Mouse (Mus musculus) heart, postnatal 0 days (tissue): ENCODE results near the gene Dcaf6. TPM values are rescaled to one million over a fixed set of nuclear protein-coding genes. Genes with fewer than 3 reads are reported as not detected.
A peak's percentile ranks its signal among the peaks of the same experiment; 100 is the strongest.

ENCODE experiments used
- ATAC-seq: fragments of 200-750 bp; cut with Nextera tagmentation; 2 replicates; pipeline ENCODE4 v1.8.0; 2017; ENCODE audit warnings: low read depth, moderate number of reproducible peaks, moderate library complexity; ENCODE audit not compliant: insufficient read depth
- DNase-seq: peaks from one replicate; pipeline ENCODE4 v3.0.0-alpha.2; 2016; ENCODE audit warnings: low spot score
- H3K27ac ChIP-seq: fragments of 300-500 bp; sonication (generic); 2 replicates; pipeline ENCODE4 v1.5.1; 2014; ENCODE audit warnings: low read depth, mild to moderate bottlenecking
- H3K27me3 ChIP-seq: fragments of 300-500 bp; sonication (generic); 2 replicates; pipeline ENCODE4 v1.6.1; 2014; ENCODE audit warnings: low read length, mixed read lengths; ENCODE audit not compliant: control insufficient read depth, insufficient read depth
- H3K36me3 ChIP-seq: fragments of 300-500 bp; sonication (generic); replicated peaks from 2 replicates; pipeline ENCODE4 v1.6.1; 2014; ENCODE audit warnings: low read length, mixed read lengths; ENCODE audit not compliant: control insufficient read depth, insufficient read depth
- H3K4me1 ChIP-seq: fragments of 300-500 bp; sonication (generic); 2 replicates; pipeline ENCODE4 v1.6.1; 2014; ENCODE audit warnings: antibody characterized with exemption; ENCODE audit not compliant: control insufficient read depth, insufficient read depth
- H3K4me2 ChIP-seq: fragments of 300-500 bp; sonication (generic); 2 replicates; pipeline ENCODE4 v1.6.1; 2014; ENCODE audit warnings: low read depth, mild to moderate bottlenecking, low read length, moderate library complexity
- H3K4me3 ChIP-seq: fragments of 300-500 bp; sonication (generic); 2 replicates; pipeline ENCODE4 v1.5.1; 2014; ENCODE audit warnings: low read depth, low read length
- H3K9ac ChIP-seq: fragments of 300-500 bp; sonication (generic); replicated peaks from 2 replicates; pipeline ENCODE4 v1.6.1; 2014; ENCODE audit warnings: low read depth, low read length, mixed read lengths
- H3K9me3 ChIP-seq: fragments of 300-500 bp; sonication (generic); replicated peaks from 2 replicates; pipeline ENCODE4 v1.6.1; 2016; ENCODE audit warnings: low read length; ENCODE audit not compliant: control insufficient read depth
- CTCF ChIP-seq: IDR thresholded peaks from 2 replicates; pipeline ENCODE4 v1.5.1; 2016; ENCODE audit warnings: antibody characterized with exemption, control low read depth, low read depth
- EP300 ChIP-seq: IDR thresholded peaks from 2 replicates; pipeline ENCODE4 v1.6.1; 2016; ENCODE audit warnings: antibody characterized with exemption, low read depth
- WGBS: fragments of 180-500 bp; shearing (Covaris S2); extraction: QIAGEN DNeasy Blood & Tissue Kit; methylation state at CpG from one replicate; pipeline ENCODE4 v1.1.7; 2014; 5-methylcytosine and 5-hydroxymethylcytosine counted together
- polyA plus RNA-seq: library from polyadenylated mRNA; unstranded; fragments of >200 nt; fragmentation: Nextera tagmentation; extraction: Ambion mirVana; gene quantifications from 2 replicates; pipeline ENCODE4 v1.2.1, GENCODE M21; 2015
- total RNA-seq: library from RNA; depleted of rRNA; stranded (reverse); fragments of >200 nt; gene quantifications from 2 replicates; pipeline ENCODE4 v1.2.3, GENCODE M21; 2014; ENCODE audit warnings: low replicate concordance

The Dcaf6 gene
- total and polyA plus RNA-seq, 2 experiments from 2014 or later = 21.5 to 24.1 TPM

DNA sequence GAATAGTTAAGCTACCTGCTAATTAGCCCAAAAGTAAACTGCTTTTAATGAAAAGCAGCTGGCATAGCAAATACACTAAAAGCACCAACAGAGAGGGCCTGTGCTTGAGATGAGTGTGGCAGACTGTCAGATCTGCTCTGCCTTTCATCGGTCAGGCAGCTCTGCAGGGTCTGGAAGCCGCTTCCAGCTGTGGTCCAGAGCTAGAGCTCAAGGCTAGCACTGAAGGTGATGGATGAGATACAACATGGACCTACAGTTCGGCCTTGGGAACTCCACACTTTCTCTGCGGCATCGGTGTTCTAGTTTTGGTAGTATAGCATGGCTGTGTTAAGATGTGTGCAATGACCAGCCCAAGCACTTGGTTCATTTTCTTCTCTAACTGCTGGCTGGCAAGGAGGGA lies 132.4 kb downstream of the Dcaf6 start:
- ATAC-seq (no peak), DNase-seq (no peak)
- Histone ChIP-seq H3K9ac (no peak overlapping the region), H3K4me2 (no peak overlapping the region), H3K9me3 (no peaks in the 10 kb centered on the region), H3K36me3 (peaks cover 27% of the 10 kb centered on the region; the same call in 1 of the 2 replicates), H3K27ac (no peak overlapping the region), H3K4me1 (no peaks in the 10 kb centered on the region), H3K27me3 (no peaks in the 10 kb centered on the region), H3K4me3 (no peak overlapping the region)
- TF ChIP-seq CTCF (no peak), EP300 (no peak)
- 58% methylated on average over 5 of the region's 5 CpGs for WGBS

DNA sequence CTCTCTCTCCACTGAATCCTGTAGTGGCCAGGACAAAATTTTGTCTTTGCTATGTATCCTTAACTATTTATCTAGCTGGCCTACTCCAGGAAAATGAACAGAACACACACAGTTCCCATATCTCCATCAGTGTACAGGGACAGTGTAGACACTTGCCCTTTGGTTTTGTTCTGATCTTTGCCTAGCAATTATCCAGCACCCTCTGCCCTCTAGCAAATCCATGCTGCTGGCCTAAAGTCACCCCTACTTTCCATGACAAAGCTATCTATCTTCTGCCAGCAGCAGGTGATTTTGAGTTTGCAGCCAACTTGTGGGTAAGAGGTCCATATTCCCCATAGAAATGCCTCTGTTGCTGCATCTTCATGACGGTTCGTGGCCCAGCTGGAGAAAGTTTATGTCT lies 132.9 kb downstream of the Dcaf6 start:
- 81% methylated on average over 2 of the region's 2 CpGs for WGBS
- TF ChIP-seq CTCF (no peak), EP300 (no peak)
- ATAC-seq = no peak

DNA sequence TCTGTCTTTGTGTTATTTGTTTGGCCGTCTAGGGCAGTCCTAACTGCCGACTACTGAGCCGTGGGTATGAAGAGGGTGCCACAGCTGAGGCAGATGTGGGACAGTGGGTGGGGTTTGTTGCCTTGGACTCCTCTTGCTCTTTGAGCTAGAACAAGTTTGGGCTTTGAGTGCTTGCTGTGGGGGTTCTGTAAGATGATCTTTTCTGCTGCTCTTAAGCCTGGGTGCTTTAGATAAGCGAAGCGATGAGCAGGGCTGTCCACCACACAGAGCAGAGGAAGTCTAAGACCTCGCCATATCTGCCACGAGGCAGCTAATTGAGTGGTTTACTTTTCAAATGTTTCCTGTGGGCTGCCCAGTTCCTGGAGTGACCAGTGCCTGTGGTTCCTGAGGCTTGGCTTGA lies 137.3 kb downstream of the Dcaf6 start:
- no peak overlapping the region for H3K27ac ChIP-seq
- no peak overlapping the region for H3K4me3 ChIP-seq
- ATAC-seq (no peak), DNase-seq (no peak)
- H3K9ac ChIP-seq = no peak overlapping the region
- H3K9me3 ChIP-seq = no peaks in the 10 kb centered on the region
- no peaks in the 10 kb centered on the region for H3K4me1 ChIP-seq
- WGBS = 33% methylated on average over 7 of the region's 7 CpGs
- H3K4me2 ChIP-seq = no peak overlapping the region
- 0 out of 2 replicates have a peak, but pooled peaks cover 1% of the 10 kb centered on the region for H3K36me3 ChIP-seq
- no peak for TF ChIP-seq CTCF
- no peak for TF ChIP-seq EP300
- no peaks in the 10 kb centered on the region for H3K27me3 ChIP-seq

More for the DNA sequence above, 132.9 kb downstream of the Dcaf6 start:
- H3K27ac ChIP-seq = no peak overlapping the region
- DNase-seq = no peak
- H3K27me3 ChIP-seq = no peaks in the 10 kb centered on the region
- no peak overlapping the region for H3K4me2 ChIP-seq
- H3K9ac ChIP-seq = no peak overlapping the region
- H3K36me3 ChIP-seq = peaks cover 25% of the 10 kb centered on the region; the same call in 1 of the 2 replicates
- H3K4me3 ChIP-seq = no peak overlapping the region
- no peaks in the 10 kb centered on the region for H3K9me3 ChIP-seq
- H3K4me1 ChIP-seq = no peaks in the 10 kb centered on the region

DNA sequence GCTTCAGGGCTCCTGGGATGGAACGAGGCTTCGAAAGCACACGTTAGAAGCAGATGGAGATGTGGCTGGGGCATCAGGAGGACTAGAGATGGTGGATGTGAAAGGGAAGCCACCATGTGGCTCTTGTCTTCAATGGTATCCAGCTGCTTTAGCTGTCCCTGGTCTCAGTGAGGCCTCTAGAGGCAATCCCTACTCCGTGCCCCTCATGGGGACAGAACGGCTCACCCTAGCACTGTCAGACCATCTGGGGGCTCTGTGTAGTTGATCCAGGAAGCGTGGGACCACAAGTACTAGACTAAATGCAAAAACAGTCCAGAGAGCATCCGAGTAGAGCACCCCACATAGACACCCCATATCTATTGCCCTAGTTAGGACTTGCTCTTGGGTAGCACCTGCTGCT lies 138.4 kb downstream of the Dcaf6 start:
- DNase-seq = no peak
- Histone ChIP-seq H3K27ac (peak overlapping the region; percentile 39), H3K4me3 (no peak overlapping the region), H3K9ac (no peak overlapping the region), H3K36me3 (no peaks in the 10 kb centered on the region), H3K9me3 (no peaks in the 10 kb centered on the region), H3K27me3 (no peaks in the 10 kb centered on the region), H3K4me1 (no peaks in the 10 kb centered on the region), H3K4me2 (no peak overlapping the region)
- no peak for ATAC-seq
- no peak for TF ChIP-seq EP300
- 71% methylated on average over 7 of the region's 7 CpGs for WGBS

DNA sequence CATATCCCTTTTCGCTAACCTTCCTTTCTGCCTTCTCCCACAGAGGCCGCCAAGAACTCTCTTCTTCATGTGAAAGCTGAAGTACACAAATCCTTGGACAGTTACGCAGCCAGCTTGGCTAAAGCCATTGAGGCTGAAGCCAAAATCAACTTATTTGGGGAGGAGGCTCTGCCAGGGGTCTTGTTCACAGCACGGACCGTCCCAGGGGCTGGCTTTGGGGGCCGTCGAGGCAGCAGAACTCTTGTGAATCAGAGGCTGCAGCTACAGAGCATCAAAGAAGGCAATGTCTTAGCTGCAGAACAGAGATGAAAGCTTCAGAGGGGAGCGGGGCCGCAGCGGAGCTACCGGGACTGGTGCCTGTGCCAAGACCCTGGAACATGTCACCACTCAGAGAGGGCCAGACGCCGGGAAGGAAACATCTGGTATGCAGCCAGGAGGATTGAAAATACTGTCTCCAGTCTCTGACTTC lies 138.8 kb downstream of the Dcaf6 start:
- TF ChIP-seq CTCF (no peak), EP300 (no peak)
- Histone ChIP-seq H3K4me3 (no peak overlapping the region), H3K4me1 (no peaks in the 10 kb centered on the region), H3K27ac (peak overlapping the region; percentile 39; the same call in 1 of the 2 replicates), H3K9ac (no peak overlapping the region), H3K36me3 (no peaks in the 10 kb centered on the region), H3K4me2 (no peak overlapping the region), H3K9me3 (no peaks in the 10 kb centered on the region), H3K27me3 (no peaks in the 10 kb centered on the region)
- no peak for DNase-seq
- WGBS = 45% methylated on average over 13 of the region's 13 CpGs
- peak; percentile 17; the same call in 1 of the 2 replicates for ATAC-seq

DNA sequence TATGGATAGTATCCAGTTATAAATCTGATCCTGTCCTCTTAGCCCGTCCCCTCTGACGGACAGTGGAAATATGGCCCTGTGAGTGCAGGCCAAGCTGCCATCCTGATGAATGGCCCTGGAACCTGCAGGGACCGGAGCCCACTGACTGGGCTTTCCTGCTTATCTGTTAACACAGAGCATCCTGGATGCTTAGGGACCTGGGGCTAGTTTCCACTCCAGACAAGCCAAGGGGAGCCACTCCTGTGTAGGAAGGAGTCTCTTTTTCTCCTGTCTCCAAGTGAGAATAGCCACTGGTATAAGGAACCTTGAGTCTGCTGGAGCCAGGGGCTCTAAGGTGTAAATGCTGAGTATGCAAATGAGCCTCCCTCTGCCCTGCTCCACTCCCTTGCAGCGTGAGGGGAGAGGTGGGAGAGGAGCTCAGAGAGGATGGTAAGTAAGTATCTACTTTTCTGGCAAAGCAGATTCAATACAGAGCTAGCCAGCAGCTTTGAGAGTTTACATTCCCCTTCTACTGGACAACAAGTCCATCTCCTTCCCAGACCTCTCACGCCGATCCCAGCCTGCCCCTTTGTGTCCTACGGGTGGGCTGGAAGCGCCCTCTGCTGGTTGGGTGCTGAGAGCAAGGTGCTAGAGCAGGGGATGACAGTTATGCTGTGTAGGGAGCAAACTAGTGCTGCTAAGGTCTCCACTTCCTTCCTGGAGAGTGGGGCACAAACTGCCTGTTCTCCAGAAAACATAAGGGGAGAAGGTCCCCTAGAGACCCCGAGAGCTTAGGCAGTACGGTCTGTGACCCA lies 139.9 kb downstream of the Dcaf6 start:
- Histone ChIP-seq H3K4me2 (no peak overlapping the region), H3K4me3 (no peak overlapping the region), H3K27me3 (no peaks in the 10 kb centered on the region), H3K27ac (0 out of 2 replicates have a peak overlapping the region, but pooled peaks have one; percentile 13), H3K9me3 (no peaks in the 10 kb centered on the region), H3K4me1 (no peaks in the 10 kb centered on the region), H3K9ac (no peak overlapping the region), H3K36me3 (no peaks in the 10 kb centered on the region)
- TF ChIP-seq CTCF = peak; percentile 97
- TF ChIP-seq EP300 = no peak
- WGBS = 34% methylated on average over 10 of the region's 10 CpGs
- ATAC-seq = peak; percentile 78
- DNase-seq = peak; percentile 66
